Mouse (Mus musculus) mouse trophoblast stem cell (cell line): ENCODE results near the gene Ahcy.
"Not testable (repeated sequence)": the region's sequence is repeated elsewhere in the genome, so short reads cannot be mapped to it uniquely, and the experiment has no call there.

ENCODE experiments used
- in situ Hi-C, 2 experiments: fragments of 300-500 bp; cut with MseI, MboI; formaldehyde crosslinking; loops; 2 replicates in 1 of 2; 3 replicates in 1 of 2; pipeline ENCODE4 v1.15.1; 2025

The Ahcy gene

GRCm38 (mm10) chr2:155073978-155074765 is at the start of gene Ahcy:
Gene Ahcy, minus strand, starts transcription at chr2:155074497.
- in situ Hi-C loops: no loop called here

GRCm38 (mm10) chr2:155115216-155115830 is 41.0 kb upstream of the Ahcy start:
- in situ Hi-C loops: no loop called here

GRCm38 (mm10) chr2:155107276-155107675 is 33.0 kb upstream of the Ahcy start:
- in situ Hi-C loops: not testable (repeated sequence)

- in situ Hi-C loops: no loop called here
Measured at GRCm38 (mm10) chr2:155103607-155104006, 29.3 kb upstream of the Ahcy start.

GRCm38 (mm10) chr2:155101761-155102181 is 27.5 kb upstream of the Ahcy start:
- in situ Hi-C loops: no loop called here

DNA sequence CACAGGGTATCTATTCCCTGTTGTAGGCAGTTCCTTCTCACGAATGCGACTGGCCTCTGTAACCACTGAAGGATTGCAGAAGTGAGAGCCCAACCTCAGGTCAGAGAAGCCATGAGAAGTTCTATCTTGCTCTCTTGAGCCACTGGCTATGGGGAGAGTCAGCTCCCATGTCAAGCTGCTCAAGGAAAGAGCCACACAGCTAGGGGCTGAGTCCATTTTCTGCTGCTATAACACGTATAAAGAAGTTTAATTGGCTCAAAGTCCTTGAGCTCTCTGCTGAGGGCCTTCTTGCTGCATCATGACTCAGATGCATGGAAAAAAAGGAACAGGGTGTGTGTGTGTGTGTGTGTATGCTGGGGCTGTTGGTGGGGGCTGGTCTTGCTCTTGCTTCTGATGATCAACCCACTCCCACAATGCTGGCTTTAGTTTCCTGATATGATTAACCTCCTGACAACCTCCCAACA is 26.5 kb upstream of the Ahcy start:
- in situ Hi-C loops: no loop called here

- in situ Hi-C loops: no loop called here
Measured at GRCm38 (mm10) chr2:155099994-155100795, 25.9 kb upstream of the Ahcy start.

- in situ Hi-C loops: no loop called here
Measured at GRCm38 (mm10) chr2:155099421-155099820, 25.1 kb upstream of the Ahcy start.

- in situ Hi-C loops: no loop called here
Measured at GRCm38 (mm10) chr2:155098720-155099380, 24.6 kb upstream of the Ahcy start.

- in situ Hi-C loops: no loop called here
Measured at GRCm38 (mm10) chr2:155093418-155093817, 19.1 kb upstream of the Ahcy start.

DNA sequence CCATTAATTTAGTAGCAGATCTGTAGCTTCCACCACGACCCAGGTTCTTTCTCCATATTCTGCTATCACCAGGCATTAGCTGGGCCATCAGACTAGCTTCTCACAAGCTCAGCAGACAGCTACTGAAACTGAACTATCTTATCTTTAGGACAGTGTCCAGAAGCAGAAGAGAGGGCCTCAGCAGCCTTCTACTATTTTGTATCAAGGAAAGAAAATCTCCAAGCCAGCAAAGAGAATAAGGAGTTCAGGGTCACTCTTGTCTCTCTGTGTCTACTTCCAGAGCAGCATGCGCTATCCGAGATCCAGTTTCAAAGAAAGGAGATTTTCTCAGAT is 17.4 kb upstream of the Ahcy start:
- in situ Hi-C loops: no loop called here

- in situ Hi-C loops: no loop called here
Measured at GRCm38 (mm10) chr2:155090909-155091742, 16.8 kb upstream of the Ahcy start.

- in situ Hi-C loops: loop anchor here (5.0 to 10.0 kb wide), 2 partner anchors 84 to 87 kb away; no protein-coding TSS in a partner anchor
Measured at GRCm38 (mm10) chr2:155088264-155088663, 14.0 kb upstream of the Ahcy start.

- in situ Hi-C loops: loop anchor here (5.0 to 10.0 kb wide), 2 partner anchors 86 to 88 kb away; no protein-coding TSS in a partner anchor
Measured at GRCm38 (mm10) chr2:155086328-155086727, 12.0 kb upstream of the Ahcy start.

DNA sequence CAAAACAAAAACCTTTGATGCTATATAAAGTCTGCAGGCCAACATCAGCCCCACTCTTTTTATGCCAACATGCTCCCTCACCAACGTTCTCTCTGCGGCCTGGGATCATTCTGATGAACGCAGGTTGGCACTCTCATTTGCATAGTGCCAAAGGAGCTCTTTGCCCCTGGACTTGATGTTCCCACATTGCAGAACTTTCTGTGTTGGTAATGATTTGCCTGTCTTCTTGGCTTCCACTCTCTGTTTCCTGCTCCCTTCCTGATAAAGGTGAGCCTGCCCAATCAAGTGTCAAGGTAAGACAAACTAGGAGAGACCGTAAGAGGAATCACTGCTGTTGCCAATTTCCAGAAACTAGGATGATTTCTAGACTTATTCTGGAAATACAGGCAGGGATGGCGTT is 10.2 kb upstream of the Ahcy start:
- in situ Hi-C loops: loop anchor here in 1 of 2 experiments (10.0 kb wide), 1 partner anchor 90 kb away; no protein-coding TSS in a partner anchor

DNA sequence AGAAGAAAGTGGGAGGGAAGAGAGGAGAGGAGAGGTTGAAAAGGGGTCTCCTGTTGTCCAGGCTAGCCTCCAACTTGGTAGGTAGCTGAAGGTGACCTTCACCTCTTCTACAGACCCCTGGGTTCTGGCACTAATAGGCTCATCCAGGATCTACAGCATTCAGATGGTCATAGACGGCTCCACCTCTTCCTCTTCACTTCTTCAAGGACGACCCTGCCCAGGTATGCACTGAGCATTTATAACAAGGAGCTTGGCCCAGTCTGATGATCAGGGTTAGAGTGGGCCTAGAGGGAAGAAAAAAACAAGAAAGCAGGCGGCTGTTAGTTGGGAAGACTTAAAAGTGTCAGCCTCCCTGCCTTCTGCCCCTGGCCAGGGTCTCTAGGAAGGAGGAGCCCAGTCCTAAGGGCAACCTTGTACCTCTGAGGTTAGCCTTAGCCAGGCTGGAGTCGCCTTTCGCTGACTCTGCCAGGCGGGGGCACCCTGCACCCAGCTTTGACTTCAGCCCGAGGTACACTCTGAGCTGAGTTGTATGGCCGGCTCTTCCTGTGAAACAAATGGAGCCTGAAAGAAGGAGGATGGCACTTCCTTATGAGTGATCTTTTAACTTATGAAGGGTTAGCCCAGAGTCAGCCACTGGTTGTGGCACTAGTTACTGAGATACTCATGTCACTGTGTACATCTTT is 8.0 kb upstream of the Ahcy start:
- in situ Hi-C loops: loop anchor here in 1 of 2 experiments (10.0 kb wide), 1 partner anchor 93 kb away; no protein-coding TSS in a partner anchor

DNA sequence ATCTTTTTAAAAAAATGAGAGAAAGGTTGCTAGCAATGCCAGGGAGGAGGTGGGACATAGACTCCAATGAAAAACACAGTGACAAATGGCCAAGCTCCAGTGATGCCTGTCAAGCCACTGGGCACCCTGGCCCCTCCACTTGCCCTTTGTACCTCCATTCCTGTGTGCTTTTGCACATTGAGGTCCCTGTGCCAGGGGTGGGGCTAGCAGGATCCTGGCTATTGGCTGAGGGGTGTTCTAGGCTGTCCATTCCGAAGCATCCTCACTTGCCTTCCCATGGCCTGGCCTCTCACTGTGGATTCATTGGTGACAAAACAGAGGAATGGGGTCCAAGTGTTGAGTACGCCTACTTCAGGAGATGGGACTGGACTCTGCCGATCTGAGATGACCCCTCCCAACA is 6.8 kb upstream of the Ahcy start:
- in situ Hi-C loops: loop anchor here in 1 of 2 experiments (10.0 kb wide), 1 partner anchor 94 kb away; no protein-coding TSS in a partner anchor

- in situ Hi-C loops: loop anchor here in 1 of 2 experiments (10.0 kb wide), 1 partner anchor 95 kb away; no protein-coding TSS in a partner anchor
Measured at GRCm38 (mm10) chr2:155080179-155080530, 5.9 kb upstream of the Ahcy start.

DNA sequence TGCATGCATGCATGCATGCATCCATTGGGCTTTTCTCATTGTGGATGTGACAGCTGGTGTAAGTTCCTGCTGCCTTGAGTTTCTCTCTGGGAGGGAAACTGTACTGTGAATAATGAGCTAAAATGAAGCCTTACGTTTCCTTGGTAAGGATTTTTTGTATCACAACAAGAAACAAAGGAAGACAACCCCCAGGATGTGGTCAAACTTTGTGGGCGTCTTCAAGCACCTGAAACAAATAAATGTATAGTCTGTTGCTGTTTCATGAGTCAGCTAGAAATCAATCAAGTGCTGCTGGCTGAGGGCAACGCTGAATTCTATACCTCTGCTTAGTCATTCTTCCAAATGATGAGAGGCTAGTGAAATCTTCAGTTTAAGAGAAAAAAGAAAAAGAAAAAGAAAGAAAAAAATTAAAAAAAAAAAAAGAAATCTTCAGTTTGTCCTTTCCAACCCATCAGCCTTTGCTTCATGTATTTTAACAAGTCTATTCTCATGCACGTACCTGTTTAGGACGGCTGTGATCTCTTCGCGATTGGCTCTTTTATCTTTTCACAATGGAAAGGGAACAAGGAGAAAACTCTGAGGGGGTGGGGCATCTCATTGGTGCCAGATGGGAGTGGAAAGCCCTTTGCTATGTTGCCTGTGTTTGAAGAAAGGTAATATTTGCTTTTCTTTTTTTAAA is 5.3 kb upstream of the Ahcy start:
- in situ Hi-C loops: loop anchor here in 1 of 2 experiments (10.0 kb wide), 1 partner anchor 95 kb away; no protein-coding TSS in a partner anchor
